Mouse (Mus musculus) heart, postnatal 10 days (tissue): Measurements from ENCODE around the gene Ddx5. TPM values are rescaled to one million over a fixed set of nuclear protein-coding genes. Genes with fewer than 3 reads are reported as not detected.
"Not testable (repeated sequence)": the region's sequence is repeated elsewhere in the genome, so short reads cannot be mapped to it uniquely, and the experiment has no call there.

Experiments
- DNase-seq, 2 experiments: peaks; one replicate each; pipeline ENCODE4 v3.0.0; 2021
- intact Hi-C: fragments of 180-260 bp; cut with DNase I; formaldehyde crosslinking; loops from one replicate; pipeline ENCODE4 v1.15.1; 2025
- total RNA-seq, 2 experiments: library from RNA; stranded (reverse); gene quantifications; 2 replicates each; pipeline ENCODE4 v1.2.3; 2021

Ddx5 gene
- total RNA-seq, 2 experiments from 2014 or later = 513 to 524 TPM

DNA sequence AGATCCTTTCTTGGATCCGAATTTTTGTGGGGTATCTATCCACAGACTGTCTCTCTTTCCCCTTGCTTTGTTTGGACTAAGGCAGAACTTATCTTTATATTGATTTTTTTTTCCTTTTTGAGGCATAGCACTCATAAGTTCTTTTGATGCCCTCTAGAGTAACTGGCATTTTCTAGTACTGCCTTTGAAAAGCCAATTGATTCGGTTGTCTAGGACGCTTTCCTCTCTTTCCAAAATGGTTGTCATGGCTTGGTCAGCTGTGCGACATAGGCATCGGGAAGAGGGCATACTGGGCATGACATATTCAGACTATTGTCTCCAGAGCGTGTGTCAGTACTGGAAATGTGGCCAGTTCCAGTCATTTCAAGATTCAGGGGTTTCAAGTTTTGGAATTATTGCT, 664 bp upstream of the Ddx5 start:
- peak; percentile 32 for DNase-seq
- intact Hi-C loops = loop anchor here (5.0 kb wide), 2 partner anchors 128 to 193 kb away; no protein-coding TSS in a partner anchor

DNA sequence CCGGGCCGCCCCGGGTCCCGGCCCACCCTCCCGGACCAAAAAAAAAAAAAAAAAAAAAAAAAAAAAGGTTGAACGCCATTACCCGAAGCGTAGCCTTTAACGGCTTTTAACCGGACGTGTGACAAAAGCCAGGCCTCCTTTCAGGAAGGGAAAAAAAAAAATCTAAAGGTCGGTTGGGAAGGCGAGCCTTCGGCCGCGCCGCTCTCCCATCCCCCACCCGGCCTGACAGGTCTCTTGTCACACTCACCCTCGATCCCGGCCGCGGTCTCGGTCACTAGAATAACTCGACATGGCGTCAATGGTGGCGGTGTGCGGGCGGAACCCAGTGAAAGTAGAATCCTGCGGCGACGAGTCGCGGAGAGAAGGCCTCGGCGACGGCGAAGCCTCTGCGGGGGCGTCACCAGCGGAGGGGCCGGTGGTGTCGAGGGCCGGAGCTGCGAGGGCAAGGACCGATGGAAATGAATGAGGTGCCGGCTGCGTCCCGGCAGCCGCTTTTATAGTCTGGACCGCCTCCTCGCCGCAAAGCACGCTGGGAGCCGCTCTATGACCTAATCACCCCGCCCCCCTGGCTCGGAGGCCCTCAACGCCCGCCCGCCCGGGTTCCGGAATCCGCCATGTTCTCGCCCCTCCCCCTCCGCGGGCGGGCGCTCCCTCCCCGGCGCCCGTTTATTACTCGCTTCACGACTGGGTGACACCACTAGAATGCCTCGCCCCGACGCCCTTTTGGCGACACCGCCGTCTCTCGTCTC, 785 bp downstream of the Ddx5 start:
- intact Hi-C loops = loop anchor here (5.0 kb wide), 2 partner anchors 129 to 194 kb away; no protein-coding TSS in a partner anchor
- DNase-seq = peak; percentile 99 to 100

DNA sequence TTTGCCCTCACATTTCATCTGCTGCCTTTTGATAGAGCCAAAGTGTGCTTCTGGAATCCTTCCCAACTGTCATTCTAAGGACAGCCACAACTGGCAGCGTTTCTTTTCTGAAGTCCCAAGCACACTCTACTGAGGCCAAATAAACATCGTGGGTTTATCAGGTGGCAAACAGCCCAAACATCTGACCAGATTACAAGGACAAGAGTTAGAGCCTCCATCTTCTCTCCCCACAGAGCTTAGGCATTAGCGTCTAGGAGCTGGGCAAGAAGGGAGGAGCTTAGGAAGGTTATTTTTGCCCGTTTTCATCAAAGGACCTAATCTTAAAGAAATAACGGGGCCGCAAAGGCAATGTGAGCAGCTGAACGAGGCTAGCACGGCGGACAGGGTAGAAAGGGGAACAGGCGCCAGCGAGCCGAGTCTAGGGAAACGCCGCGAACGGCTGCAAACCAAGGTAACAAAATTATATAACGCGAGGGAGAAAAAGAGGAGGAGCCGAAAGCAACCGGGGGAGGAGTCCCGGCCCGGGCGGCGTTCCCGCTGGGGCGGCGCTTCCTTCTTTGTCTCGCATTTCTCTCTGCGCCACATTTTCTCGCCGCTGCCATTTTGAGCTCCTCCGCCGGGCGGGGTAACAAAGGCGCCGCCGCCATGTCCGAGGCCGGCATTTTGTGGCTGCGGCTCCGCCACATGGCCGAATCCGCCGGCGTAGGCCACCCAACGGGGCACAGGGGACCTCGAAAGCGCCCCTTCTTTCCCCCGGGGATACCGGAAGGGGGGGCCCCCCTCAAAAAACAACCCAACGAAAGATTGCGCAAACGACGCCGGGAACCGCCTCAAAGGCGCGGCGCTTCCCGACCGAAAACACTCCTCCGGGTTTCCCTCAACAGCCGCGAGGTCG, 1.6 kb downstream of the Ddx5 start:
- intact Hi-C loops = loop anchor here (5.0 kb wide), 2 partner anchors 130 to 195 kb away; no protein-coding TSS in a partner anchor
- DNase-seq = peak; percentile 94 to 95

DNA sequence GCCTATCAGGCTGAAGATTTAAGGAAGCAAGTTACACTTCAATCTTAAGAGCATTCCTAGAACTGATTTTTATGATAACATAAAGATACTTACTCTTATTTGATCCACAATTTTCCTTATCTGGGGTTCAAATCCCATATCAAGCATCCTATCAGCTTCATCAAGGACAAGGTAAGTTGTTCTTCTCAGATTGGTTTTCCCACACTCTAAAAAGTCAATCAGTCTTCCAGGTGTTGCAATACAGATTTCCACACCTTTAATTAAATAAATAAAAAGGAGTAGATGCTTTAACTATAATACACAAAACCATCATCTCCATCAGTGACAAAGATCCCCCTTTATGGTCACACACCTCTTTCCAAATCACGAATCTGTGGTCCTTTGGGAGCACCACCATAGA, 3.9 kb downstream of the Ddx5 start:
- DNase-seq = no peak
- intact Hi-C loops = loop anchor here (5.0 kb wide), 2 partner anchors 132 to 197 kb away; no protein-coding TSS in a partner anchor

DNA sequence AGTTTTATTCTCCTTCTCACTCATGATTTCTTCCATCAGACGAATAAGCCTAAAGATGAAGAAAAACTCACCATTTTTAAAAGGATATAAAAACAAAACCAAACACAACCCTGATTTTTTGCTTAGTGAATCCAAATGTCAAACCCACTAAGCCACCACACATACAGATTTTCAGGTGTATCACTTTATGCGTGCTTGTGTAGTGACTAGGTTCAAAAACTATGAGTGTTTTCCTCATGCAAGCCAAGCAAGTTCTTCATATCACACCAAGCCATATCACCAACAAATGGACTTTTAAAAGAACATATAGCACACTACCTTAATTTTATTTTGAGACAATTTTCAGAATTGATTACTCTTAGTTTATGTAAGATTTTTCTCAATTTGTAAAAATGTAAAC, 4.5 kb downstream of the Ddx5 start:
- DNase-seq = no peak
- intact Hi-C loops = no loop called here

DNA sequence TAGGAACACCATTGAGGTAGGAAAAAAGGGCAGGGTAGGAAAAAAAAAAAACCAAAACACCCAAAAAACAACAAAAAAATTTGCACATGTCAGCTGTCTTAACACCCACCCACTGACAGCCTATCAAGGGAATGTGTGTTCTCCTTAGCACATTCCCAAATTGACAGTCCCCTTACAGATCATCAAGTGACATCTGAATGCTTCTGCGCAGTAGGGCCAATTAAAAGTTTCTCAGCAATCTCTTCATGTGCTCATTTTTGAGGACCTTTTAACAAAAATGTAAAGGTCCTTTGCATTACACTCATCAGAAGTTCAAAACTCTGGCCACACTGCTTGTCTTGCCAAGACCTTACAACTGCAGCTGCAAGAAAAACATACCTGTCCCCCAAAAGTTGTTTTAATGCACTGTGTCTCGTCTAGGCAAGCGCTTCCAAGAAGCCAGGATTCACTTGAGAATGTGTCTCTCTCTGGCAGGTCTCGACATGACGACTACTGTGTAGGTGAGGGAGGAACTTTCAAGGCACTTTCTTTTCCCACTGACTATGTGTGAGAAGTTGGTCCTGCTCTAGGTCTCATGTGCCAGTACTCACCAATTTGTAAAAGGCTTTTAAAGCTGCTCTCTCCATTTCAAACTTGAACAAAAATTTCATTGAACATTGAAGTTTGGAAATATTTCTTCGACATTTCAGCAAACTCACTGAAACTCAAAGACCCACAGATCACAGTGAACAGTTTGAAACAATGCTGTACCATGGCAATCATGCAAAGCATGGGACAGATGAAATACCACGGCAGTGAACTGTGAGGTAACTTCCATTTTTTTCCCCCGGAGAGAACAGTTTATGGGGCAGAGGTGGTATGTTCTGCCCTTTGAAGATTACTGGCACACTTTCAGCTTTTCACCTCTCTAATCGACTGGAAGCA, 5.9 kb downstream of the Ddx5 start:
- DNase-seq = no peak
- intact Hi-C loops = no loop called here

DNA sequence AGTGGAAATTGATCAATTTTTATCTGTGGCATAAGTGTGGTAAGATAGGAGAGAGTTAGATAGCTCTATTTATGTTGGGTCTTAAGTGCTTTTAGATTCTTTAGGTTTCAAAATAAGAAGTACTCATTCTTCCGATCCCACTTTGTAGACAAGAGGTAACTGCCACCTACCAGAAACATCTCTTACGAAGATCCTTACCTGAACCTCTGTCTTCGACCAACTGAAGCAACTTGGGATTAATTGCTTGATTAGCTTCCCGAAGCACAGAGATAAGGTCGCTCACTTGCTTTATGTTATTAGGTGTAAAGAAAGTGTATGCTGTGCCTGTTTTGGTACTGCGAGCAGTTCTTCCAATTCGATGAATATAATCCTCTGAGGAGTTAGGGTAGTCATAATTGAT, 6.7 kb downstream of the Ddx5 start:
- DNase-seq, intact Hi-C loops: not testable (repeated sequence)

DNA sequence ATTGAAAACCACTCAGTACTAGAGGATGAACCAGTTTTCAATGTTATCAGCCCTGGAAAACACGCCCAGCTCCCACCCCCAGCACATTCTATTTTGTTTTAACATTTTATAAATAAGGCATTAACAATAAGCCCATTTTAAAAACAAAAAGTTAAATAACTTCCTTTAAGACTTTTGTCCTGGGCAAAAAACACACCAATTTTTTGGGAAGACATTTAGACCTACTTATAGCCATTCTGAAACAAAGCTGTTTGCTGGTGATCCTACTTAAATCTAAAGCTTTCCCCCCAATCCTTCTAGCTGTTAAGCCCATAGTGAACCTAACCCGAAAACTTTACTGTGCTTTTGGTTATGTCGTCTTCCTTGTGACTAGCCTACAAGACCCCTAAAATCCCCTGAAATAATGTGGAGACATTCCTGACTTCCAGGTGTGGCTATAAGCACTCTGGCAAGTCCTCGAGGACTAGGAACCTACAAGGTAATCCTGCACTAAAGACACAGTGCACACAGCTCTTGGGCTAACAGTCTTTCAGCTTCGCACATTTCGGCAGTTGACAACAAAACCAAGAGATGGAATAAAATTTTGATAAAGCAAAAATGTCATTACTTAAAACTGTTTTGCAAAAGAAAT, 8.3 kb downstream of the Ddx5 start:
- intact Hi-C loops = no loop called here
- DNase-seq = no peak

DNA sequence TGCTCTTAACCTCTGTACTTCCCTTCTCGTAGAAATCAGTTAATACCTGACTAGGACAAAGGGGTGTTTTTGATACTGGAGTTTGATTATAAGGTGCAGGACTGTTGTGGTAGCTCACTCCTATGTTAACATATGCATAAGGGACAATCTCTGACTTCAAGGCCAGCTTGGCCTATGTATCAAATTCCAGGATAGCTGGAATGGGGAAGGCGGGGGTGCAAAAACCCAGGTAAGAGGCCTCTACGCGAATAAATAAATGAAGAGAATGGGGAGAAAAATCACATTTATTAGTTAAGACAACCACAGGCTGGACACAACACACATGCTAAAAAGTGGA, 8.9 kb downstream of the Ddx5 start:
- no peak for DNase-seq
- intact Hi-C loops = no loop called here

DNA sequence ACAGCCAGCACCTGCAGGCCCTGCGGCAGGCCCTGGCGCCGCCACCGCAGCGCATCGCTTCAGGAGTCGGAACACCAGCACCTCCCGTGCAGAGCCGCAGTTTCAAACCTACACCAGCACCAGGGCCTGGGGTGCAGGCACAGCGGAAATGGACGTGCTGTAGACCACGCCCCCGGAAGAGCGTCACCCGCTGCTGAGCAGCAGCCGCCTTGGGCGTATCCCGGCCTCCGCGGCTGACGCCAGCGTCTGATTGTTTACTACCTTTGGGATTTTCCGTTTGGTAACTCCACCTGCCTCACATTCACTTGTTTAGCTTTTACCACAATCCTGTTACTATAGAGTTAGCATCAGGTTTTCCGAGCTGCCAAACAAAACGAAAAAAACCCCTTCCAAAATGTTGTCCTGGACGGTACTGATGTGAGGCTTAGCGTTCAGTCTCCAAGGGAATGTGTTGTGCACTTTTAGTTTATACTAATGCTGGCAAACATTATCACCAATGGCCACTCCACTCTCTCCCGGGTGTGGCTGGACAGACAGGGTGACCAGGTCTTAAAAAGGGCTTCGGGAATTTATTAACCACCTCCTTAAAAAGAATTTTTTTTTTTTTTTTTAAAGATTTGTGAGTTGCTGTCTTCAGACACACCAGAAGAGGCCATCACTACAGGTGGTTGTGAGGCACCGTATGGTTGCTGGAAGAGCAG, 9.4 kb downstream of the Ddx5 start, which contains the start of gene Polg2:
Polg2 (minus strand) TSS at position 150 of the 701 bp plus-strand sequence.
- intact Hi-C loops = no loop called here
- DNase-seq = peak; percentile 94

DNA sequence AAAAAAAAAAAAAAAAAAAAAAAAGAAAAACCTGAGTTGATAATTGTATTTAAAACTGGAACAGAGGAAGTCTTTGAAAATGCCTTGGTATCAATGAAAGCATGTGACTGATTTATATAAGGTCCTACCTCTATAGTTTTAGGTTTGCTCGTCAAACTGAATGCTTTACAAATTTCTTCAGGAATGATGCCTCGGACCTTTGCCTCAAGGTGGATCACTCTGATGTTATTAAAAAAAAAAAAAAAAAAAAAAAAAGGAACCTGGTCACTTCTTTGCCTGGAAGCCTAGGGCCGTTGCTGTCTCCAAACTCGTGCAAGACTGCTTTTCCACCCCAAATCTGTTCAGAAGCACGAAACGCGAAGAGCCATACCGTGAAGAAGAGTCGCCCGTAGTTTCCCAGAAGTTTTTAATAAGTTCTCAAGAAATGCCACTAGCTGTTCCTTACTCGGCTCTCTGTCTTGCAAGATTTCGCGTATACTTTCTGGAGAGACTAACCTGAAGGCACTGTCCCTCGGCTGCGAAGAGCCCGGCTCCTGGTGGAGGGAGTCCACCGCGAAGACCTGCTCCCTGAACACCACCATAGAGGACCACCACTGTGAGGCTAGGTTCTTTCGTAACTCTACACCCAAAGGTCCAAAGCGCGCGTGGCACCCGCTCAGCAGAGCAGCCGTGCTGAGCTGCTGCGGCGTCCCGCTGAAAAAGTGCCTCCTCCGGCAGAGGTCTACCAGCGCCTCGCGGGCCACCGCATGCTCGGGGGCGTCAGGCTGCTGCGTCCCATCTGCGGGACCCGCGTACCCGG, 10.2 kb downstream of the Ddx5 start:
- intact Hi-C loops = no loop called here
- DNase-seq = no peak

DNA sequence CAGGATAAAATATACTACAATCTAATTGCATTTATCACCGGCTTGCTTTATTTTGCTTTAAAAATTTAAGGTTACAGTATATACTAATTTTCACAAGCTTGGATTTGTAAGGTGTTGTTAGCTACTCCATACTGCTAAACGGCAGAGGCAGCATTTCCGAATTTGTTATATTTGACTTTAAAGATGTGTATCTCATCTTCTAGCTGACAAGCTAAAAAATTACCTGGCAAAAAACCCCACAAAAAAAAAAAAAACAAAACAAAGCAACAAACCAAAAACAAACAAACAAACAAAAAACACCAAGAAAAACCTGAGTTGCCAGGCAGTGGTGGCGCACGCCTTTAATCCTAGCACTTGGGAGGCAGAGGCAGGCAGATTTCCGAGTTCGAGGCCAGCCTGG, 10.9 kb downstream of the Ddx5 start:
- no peak for DNase-seq
- intact Hi-C loops = no loop called here

DNA sequence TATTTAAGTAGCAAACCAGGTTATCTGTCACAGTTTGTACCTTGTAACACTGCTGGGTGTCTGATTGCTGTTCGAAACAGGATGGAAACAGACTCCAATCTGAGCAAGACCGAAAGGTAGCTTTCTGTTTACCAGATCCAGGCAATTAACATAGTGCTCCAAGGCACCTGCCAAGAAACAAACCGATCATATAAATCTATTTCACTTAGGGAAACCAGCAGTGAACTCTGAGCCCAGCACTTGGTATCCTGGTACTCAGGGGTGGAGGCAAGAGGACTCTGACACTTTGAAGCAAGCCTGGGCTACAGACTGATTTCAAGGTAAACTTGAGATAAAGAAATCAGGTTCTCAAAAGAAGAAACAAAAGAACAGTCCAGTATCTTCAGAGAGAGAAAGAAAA, 11.6 kb downstream of the Ddx5 start:
- intact Hi-C loops = no loop called here
- DNase-seq = no peak

DNA sequence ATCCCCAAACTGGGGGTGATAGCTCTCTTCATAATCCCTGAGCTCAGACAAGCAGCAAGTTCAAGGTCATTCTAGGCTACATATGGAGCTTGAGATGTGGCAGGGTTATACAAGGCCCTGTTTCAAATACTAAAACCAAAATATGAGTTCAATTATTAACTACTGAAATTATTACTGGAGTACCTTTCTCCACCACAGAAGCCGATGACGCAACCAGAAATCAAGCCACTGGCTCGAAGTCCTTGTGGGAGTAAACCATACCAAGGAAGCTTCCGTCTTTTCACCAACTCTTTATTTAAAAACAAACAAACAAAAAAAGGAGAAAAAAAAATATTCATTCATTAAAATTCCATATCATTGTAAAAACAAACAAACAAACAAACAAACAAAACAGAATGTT, 12.0 kb downstream of the Ddx5 start:
- intact Hi-C loops = no loop called here
- DNase-seq = no peak

DNA sequence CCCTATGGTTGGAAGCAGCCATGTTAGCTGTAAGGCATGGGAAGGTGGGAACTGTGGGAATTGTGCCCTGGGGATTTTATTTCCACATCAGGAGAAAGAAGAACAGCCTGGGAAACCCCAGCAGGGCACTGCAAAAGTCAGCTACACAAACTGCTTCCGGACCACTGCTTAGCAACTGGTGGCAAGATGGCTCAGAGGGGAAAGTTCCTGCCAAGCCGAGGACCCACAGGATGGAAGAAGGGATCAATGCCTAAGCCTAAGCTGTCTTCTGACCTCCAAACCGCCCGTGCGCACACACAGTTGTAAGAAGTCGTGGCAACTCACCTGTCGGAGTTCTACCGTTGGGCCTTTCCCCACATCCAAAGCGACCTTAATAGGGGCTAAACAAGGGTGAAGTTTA, 15.9 kb downstream of the Ddx5 start:
- intact Hi-C loops = no loop called here
- DNase-seq = no peak

DNA sequence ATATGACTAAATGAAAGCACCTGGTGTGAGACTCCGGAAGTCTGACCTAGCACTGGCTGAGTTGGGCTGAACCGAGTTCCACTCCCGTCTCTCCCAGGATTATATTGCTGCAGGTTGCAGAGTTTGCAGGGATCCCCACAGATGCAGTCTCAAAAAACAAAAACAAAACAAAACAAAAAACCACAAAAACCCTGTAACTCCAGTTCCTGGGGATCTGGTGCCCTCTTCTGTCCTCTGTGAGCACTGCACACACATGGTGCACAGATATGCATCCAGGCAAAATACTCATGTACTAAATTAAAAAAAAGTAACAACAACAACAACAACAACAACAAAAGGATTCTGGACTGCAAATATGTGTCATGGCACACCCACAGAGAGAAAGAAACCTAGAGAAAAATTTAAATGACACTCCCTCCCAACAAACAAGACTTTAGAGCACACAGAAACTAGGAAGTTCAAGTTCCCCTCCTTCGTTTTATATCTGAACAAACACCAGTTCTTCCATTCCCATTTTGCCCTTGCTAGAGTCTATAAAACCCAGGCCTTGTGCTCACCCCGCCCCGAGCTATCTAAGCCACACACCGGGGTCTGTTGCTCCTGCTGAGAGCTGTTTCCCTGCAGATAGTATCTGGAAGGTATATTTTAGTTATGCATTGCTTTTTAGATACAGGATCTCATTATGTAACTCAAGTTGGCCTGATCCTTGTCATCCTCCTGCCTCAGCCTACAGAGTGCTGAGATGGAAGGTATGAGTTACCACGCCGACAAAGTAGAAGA, 18.6 kb downstream of the Ddx5 start:
- DNase-seq = no peak
- intact Hi-C loops = no loop called here

DNA sequence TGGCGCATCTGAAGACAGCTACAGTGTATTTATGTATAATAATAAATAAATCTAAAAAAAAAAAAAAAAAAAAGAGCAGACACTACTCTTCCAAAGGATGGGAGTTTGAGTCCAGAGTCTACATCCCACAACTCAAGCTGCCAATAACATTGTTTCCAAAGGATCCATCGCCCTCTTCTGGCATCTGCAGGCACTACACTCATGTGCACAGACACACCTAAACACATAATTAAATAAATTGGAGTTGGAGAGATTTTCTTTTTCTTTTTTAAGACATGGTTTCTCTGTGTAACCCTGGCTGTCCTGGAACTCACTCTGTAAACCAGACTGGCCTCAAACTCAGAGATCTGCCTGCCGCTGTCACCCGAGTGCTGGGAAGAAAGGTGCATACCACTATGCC, 21.5 kb downstream of the Ddx5 start:
- no peak for DNase-seq
- intact Hi-C loops = no loop called here

DNA sequence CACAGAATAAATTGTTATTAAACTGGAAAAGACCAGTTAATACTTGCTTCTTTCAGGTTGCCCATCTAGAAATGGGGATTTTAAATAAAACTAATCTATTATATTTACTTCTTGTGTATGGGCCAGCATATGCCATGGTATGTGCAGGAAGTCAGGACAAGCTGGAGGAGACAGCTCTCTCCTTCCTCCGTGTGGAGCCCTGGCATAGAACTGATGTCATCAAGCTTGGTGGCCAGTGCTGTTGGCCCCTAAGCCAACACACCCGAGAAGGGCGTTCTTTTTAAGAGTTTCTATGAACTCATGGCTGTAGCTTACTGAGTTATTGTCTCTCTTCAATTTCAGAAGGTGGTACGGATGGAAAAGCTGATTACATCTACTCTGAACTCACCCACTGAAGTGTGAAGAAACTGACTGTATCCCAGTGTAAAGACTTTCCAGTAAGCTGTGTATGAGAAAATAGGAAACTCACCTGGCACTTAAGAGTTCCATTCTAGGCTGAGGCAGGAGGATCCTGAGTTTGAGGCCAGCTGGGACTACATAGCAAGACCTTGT, 22.3 kb downstream of the Ddx5 start:
- intact Hi-C loops = no loop called here
- DNase-seq = no peak
